Mouse (Mus musculus) liver, embryonic 14.5 days (tissue): ENCODE results near the gene Tipin.

Experiments used
- CTCF ChIP-seq: IDR thresholded peaks from 2 replicates; pipeline ENCODE4 v1.5.1; 2016; ENCODE audit warnings: antibody characterized with exemption, low read depth, control low read depth
- EP300 ChIP-seq: IDR thresholded peaks from 2 replicates; pipeline ENCODE4 v1.6.1; 2016; ENCODE audit warnings: antibody characterized with exemption, low read depth

- no peak for TF ChIP-seq CTCF
- TF ChIP-seq EP300, result no peak
These were observed 41.3 kb upstream of the Tipin start for GRCm38 (mm10) chr9:64240116-64240515.
